Mouse (Mus musculus): ENCODE measurements around the gene Pih1d1. TPM values are rescaled to one million over a fixed set of nuclear protein-coding genes. Genes with fewer than 3 reads are reported as not detected.

The Pih1d1 gene
- polyA plus RNA-seq, 1 experiment from 2014 or later = 90.4 TPM

DNA sequence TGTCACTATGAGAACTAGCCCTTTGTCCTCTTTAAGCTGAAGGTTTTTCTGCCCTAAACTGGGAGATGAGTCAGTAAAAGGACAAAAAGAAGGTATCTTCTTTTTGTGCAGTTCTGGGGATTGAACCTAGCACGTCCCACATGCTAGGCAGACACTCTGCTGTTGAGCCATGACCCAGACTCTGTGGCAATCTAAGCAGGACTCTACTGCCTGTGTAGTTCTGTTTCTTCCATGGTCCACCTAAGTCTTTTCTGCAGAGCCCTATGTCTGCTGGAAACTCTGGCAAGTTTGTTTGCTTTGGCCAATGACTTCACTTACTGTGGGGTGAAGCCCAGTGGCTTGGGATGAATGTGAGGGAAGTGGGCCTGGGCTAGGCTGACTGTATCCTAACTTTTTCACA is 15.7 kb upstream of the Pih1d1 start:
- 82% methylated on average over 1 of the region's 1 CpGs for WGBS
- Histone ChIP-seq H3K4me1 (peaks cover 7% of the 10 kb centered on the region; the same call in 1 of the 2 replicates), H3K27ac (no peak overlapping the region), H3K27me3 (peaks cover 13% of the 10 kb centered on the region; the same call in 1 of the 2 replicates), H3K4me3 (no peak overlapping the region), H3K36me3 (peaks cover 14% of the 10 kb centered on the region), H3K9me3 (no peaks in the 10 kb centered on the region), H3K9ac (0 out of 2 replicates have a peak overlapping the region, but pooled peaks have one; percentile 0), H3K4me2 (replicated peaks) (no peak overlapping the region)
- no peak for ATAC-seq (ENCODE audit: insufficient number of reproducible peaks, insufficient read depth, low FRiP score, low TSS enrichment)

DNA sequence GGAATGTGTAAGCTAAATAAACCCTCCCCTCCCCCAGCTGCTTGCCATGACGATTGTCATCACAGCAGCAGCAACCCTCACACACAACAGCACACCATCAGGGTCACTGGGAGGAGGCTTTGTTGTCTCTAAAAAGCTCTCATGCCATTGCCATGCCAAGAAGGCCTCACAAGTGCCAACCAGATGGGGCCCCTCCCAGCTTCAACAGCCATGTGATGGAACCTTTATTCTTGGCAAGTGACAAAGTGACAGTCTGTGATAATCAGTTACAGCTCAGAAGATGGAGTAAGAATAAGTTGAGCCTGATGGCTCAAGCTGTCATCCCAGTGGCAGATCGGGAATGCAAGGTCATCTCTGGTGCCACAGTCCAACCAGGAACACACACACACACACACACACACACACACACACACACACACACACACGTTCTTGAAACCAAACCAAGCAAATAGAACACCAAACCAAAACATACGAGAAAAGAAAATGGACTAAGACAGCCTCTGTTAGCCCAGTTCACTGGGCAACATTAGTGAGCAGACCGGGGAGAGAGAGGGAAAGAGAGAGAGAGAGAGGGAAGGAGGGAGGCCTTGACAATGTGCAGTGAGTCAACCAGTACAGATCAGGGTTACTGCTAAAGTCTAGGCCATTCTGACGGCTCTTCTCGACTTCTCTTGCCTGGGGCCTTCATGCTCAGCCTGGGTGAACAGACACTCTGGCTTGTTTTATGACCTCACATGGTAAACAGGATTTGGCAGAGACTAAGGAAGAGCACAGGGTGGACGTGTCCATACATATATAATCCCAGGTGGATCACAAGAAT is 14.0 kb upstream of the Pih1d1 start:
- WGBS = 76% methylated on average over 8 of the region's 8 CpGs
- H3K9me3 ChIP-seq = no peaks in the 10 kb centered on the region
- peaks cover 31% of the 10 kb centered on the region for H3K36me3 ChIP-seq

DNA sequence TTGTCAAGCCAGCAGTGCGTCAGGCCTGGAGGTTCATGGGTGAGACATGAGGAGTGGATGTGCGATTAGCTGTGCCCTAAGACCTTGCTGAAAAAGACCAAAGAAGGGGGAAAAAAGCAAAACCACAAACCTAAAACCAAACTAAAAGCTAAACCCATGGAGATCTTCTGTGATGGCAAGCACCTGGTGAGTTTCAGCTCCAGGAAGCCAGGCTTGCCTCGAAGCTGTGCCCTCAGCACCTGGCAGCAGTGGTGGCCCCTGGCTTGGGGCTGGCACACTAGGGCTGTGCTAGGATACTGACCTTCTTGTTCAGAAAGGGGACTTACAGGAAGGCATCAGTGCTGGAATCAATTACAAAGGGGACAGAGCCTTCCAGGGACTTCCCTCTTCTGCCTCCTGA is 12.8 kb upstream of the Pih1d1 start:
- Histone ChIP-seq H3K9ac (no peak overlapping the region), H3K36me3 (peaks cover 42% of the 10 kb centered on the region), H3K4me2 (replicated peaks) (no peak overlapping the region), H3K27ac (no peak overlapping the region), H3K27me3 (no peaks in the 10 kb centered on the region), H3K9me3 (no peaks in the 10 kb centered on the region), H3K4me1 (no peaks in the 10 kb centered on the region), H3K4me3 (no peak overlapping the region)
- 90% methylated on average over 3 of the region's 3 CpGs for WGBS
- ATAC-seq (ENCODE audit: insufficient number of reproducible peaks, insufficient read depth, low FRiP score, low TSS enrichment) = no peak

More for the DNA sequence above, 14.0 kb upstream of the Pih1d1 start:
- Histone ChIP-seq H3K27ac (no peak overlapping the region), H3K27me3 (peaks cover 7% of the 10 kb centered on the region; the same call in 1 of the 2 replicates), H3K4me1 (peaks cover 7% of the 10 kb centered on the region; the same call in 1 of the 2 replicates), H3K4me2 (replicated peaks) (no peak overlapping the region), H3K9ac (no peak overlapping the region), H3K4me3 (no peak overlapping the region)
- no peak for ATAC-seq (ENCODE audit: insufficient number of reproducible peaks, insufficient read depth, low FRiP score, low TSS enrichment)

DNA sequence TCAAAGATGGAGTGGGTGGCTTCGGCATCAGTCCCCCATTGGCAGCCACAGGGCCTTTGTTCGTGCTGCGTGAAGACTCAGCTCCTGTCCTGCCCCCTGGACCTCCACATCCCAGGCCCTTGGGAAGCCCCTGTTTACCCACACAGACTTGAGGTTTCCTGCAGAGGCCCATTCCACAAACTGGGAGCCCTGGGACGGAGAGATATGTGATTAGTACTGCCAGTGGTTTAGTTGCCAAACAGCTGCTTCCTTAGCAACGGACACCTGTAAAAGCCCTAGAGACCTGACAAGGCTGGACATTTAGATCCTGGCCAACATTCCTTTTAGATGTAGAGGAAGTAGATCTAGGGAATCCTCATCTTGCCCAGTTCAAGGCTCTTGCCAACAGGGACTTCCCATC is 12.2 kb upstream of the Pih1d1 start:
- no peak overlapping the region for H3K4me3 ChIP-seq
- no peaks in the 10 kb centered on the region for H3K27me3 ChIP-seq
- ATAC-seq (ENCODE audit: insufficient number of reproducible peaks, insufficient read depth, low FRiP score, low TSS enrichment) = no peak
- H3K4me2 ChIP-seq (replicated peaks) = no peak overlapping the region
- no peaks in the 10 kb centered on the region for H3K9me3 ChIP-seq
- no peaks in the 10 kb centered on the region for H3K4me1 ChIP-seq
- peaks cover 47% of the 10 kb centered on the region for H3K36me3 ChIP-seq
- no peak overlapping the region for H3K27ac ChIP-seq
- no peak overlapping the region for H3K9ac ChIP-seq
- WGBS = 86% methylated on average over 5 of the region's 5 CpGs

DNA sequence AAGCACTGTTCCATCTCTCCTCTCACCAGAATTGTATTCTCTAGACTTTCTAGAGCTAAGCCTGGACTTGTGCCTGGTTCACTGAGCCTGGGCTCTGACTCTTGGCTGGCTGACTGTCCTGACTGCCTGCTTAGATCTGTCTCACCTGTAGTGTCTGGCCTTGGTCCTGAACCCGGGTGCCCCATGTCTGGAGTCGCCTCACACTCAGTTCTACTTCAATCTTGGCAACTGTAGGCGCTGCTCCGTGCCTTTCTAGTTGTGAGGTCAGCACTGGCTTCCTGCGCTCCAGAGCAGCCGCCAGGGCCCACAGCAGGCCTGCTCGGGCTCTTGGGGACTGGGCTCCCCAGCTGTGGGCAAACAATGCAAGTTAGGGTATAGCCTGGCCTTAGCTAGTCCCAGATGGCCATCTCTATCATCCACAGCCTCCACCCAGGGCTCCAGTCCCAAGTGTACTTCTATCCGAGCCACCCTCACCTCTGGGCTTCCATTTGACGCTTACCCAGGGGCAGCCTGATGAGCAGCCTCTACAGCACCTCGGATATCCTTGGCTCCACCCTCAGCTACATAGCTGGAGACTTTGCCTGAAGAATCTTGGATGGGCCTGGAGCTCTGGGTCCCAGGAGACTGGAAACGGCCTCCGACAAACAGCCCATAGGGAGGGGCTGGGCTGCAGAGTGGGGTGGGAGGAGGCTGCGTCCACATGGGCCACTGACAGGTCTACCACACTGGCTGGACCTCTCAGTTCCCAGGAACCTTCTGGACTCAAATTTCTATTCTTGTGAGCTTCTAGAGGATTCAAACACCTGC is 9.5 kb upstream of the Pih1d1 start:
- H3K27me3 ChIP-seq = no peaks in the 10 kb centered on the region
- H3K36me3 ChIP-seq = peaks cover 62% of the 10 kb centered on the region
- no peaks in the 10 kb centered on the region for H3K9me3 ChIP-seq
- H3K4me3 ChIP-seq = no peak overlapping the region
- H3K27ac ChIP-seq = no peak overlapping the region
- no peak overlapping the region for H3K4me2 ChIP-seq (replicated peaks)
- H3K4me1 ChIP-seq = no peaks in the 10 kb centered on the region
- 84% methylated on average over 13 of the region's 13 CpGs for WGBS
- no peak overlapping the region for H3K9ac ChIP-seq
- ATAC-seq (ENCODE audit: insufficient number of reproducible peaks, insufficient read depth, low FRiP score, low TSS enrichment) = no peak

DNA sequence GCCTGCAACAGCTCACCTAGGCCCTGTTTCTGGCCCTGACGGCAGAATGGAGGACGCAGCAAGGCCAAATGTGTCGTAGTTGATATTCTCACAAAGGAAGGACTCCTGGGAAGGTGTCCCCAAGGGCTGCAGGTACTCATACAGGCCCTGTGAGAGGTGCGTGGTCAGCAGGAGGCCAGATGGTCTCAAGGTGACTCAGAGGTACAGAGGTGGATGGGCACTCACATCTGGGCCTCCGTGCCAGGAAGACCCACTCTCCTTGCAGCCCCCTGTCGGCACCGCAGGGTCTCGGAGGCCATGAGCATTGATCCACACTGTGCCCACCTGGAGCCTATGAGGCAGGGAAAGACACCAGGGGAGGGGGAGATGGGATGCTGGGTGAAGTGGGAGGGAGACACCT is 8.6 kb upstream of the Pih1d1 start:
- Histone ChIP-seq H3K36me3 (peaks cover 62% of the 10 kb centered on the region), H3K4me1 (0 out of 2 replicates have a peak, but pooled peaks cover under 1% of the 10 kb centered on the region), H3K4me3 (no peak overlapping the region), H3K4me2 (replicated peaks) (no peak overlapping the region), H3K9me3 (no peaks in the 10 kb centered on the region), H3K27me3 (no peaks in the 10 kb centered on the region), H3K27ac (no peak overlapping the region), H3K9ac (no peak overlapping the region)
- ATAC-seq (ENCODE audit: insufficient number of reproducible peaks, insufficient read depth, low FRiP score, low TSS enrichment) = no peak
- WGBS = 98% methylated on average over 8 of the region's 8 CpGs

DNA sequence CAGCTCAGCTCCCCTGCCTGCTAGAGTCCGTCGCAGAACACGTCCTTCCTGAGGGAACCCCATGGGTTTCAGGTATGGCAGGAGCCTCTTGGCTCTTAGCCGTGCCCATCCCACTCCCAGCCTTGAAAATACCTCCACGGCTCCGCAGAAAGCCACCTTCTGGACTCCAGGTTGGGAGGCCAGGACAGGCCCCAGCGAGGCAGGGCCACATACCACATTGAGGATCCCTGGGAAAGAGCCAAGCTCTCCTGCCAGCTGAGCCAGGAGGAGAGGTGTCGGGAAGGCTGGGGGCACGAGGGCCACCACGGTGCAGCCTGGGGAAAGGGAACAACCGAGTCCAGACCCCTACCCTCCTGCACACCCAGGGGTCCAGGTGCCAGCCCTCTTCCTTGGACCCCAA is 6.8 kb upstream of the Pih1d1 start:
- Histone ChIP-seq H3K4me1 (peaks cover 11% of the 10 kb centered on the region; the same call in 1 of the 2 replicates), H3K9me3 (no peaks in the 10 kb centered on the region), H3K4me2 (replicated peaks) (no peak overlapping the region), H3K9ac (no peak overlapping the region), H3K27ac (no peak overlapping the region), H3K4me3 (no peak overlapping the region), H3K27me3 (no peaks in the 10 kb centered on the region), H3K36me3 (peaks cover 59% of the 10 kb centered on the region)
- ATAC-seq (ENCODE audit: insufficient number of reproducible peaks, insufficient read depth, low FRiP score, low TSS enrichment) = no peak
- 93% methylated on average over 11 of the region's 11 CpGs for whole genome bisulfite sequencing

DNA sequence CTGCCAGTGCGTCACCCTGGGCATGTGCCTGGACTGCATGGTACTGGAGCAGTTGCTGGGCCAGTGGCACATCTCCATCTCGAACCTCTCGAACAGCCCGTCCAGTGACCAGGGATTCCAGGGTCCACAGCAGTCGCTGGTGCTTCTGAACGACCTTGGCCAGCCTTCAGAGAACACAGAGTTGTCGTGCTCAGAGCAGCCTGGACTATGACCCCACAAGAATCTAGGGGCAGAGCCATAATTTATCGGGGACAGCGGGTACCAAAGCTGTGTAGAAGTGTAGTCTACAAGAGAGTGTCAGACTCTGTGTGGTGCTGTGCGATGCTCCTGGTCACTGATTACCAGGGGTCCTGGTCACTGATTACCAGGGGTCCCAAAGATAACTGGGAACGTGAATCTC is 6.2 kb upstream of the Pih1d1 start:
- H3K36me3 ChIP-seq = peaks cover 52% of the 10 kb centered on the region
- H3K4me2 ChIP-seq (replicated peaks) = no peak overlapping the region
- H3K9ac ChIP-seq = no peak overlapping the region
- no peak overlapping the region for H3K4me3 ChIP-seq
- no peak overlapping the region for H3K27ac ChIP-seq
- no peaks in the 10 kb centered on the region for H3K27me3 ChIP-seq
- no peak for ATAC-seq (ENCODE audit: insufficient number of reproducible peaks, insufficient read depth, low FRiP score, low TSS enrichment)
- WGBS = 91% methylated on average over 11 of the region's 11 CpGs
- no peaks in the 10 kb centered on the region for H3K9me3 ChIP-seq
- H3K4me1 ChIP-seq = peaks cover 11% of the 10 kb centered on the region; the same call in 1 of the 2 replicates

DNA sequence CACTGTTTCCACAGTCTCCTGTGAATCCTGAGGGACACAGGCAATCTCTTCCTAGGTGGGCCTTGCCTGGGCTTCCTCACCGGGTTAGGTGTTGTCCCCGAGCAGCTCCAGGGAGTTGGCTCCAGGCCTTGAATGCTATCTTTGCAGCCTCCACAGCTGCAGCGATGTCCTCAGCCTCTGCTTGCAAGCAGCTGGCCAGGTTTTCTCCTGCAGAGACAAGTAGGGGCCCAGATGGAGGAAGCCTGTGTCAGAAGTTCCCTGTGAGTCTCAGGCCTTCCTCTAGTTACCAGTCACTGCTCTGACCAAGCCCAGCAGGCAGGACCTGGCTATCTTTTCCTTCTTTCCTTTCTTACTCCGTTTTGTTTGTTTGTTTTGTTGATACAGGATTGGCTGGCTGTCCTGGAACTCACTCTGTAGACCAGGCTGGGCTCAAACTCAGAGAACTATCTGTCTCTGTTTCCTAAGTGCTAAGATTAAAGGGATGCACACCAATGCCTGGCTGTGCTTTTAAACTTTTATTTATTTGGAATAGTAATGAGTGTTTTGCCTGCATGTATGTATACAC is 5.5 kb upstream of the Pih1d1 start:
- H3K36me3 ChIP-seq = peaks cover 45% of the 10 kb centered on the region
- H3K27me3 ChIP-seq = no peaks in the 10 kb centered on the region
- WGBS = 62% methylated on average over 4 of the region's 4 CpGs
- H3K4me1 ChIP-seq = peaks cover 15% of the 10 kb centered on the region
- H3K27ac ChIP-seq = no peak overlapping the region
- H3K9me3 ChIP-seq = no peaks in the 10 kb centered on the region
- H3K4me2 ChIP-seq (replicated peaks) = no peak overlapping the region
- no peak overlapping the region for H3K9ac ChIP-seq
- H3K4me3 ChIP-seq = no peak overlapping the region
- ATAC-seq (ENCODE audit: insufficient number of reproducible peaks, insufficient read depth, low FRiP score, low TSS enrichment) = no peak

DNA sequence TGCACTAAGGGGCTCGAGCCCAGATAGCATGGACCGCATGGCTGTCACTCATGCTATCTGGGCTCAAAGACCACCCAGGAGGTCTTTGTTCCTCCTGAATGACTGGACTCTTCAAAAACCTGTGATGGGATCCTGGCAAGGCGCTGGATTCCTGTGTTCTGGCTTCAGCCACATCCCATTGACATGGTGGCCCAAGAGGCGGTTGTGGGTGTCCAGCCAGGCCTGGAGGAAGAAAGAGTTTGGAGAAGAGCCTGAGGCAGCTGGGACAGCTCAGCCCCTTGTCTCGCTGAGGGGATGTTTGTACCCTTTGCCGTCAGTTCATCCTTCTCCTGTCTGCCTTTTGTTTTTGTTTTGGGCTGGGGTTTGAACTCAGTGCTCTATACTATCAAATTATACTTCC is 4.6 kb upstream of the Pih1d1 start:
- Histone ChIP-seq H3K27ac (no peak overlapping the region), H3K4me3 (no peak overlapping the region), H3K4me2 (replicated peaks) (no peak overlapping the region), H3K9ac (no peak overlapping the region), H3K4me1 (peaks cover 16% of the 10 kb centered on the region), H3K36me3 (peaks cover 36% of the 10 kb centered on the region), H3K27me3 (no peaks in the 10 kb centered on the region), H3K9me3 (no peaks in the 10 kb centered on the region)
- WGBS = 55% methylated on average over 6 of the region's 6 CpGs
- ATAC-seq (ENCODE audit: insufficient number of reproducible peaks, insufficient read depth, low FRiP score, low TSS enrichment) = no peak

DNA sequence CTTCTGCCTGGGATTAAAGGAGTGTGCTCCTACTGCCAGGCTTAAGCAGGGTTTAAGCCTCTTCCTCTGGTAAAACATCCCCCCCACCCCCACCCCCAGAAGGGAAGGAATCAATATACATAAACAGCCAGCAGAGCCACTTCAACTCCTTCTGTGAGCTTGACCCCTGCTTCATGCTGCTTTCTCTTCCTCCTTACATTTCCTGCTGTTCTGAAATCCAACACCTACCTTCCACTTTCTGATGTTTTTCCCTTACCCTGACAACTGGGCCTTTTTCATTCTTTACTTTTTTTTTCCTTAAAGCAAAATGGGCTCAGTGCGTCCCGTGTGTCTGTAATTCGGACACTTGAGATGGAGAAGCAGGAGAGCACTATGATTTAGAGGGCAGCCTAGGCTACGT is 3.8 kb upstream of the Pih1d1 start:
- WGBS = 40% methylated on average over 4 of the region's 4 CpGs
- Histone ChIP-seq H3K27me3 (no peaks in the 10 kb centered on the region), H3K4me2 (replicated peaks) (no peak overlapping the region), H3K9me3 (no peaks in the 10 kb centered on the region), H3K4me3 (no peak overlapping the region), H3K9ac (peak overlapping the region; percentile 32; the same call in 1 of the 2 replicates), H3K27ac (no peak overlapping the region), H3K36me3 (peaks cover 30% of the 10 kb centered on the region), H3K4me1 (peaks cover 16% of the 10 kb centered on the region)
- ATAC-seq (ENCODE audit: insufficient number of reproducible peaks, insufficient read depth, low FRiP score, low TSS enrichment) = no peak
